Mouse (Mus musculus): ENCODE results near the gene Zfp60. TPM values are rescaled to one million over a fixed set of nuclear protein-coding genes. Genes with fewer than 3 reads are reported as not detected.
"Not testable (repeated sequence)": the region's sequence is repeated elsewhere in the genome, so short reads cannot be mapped to it uniquely, and the experiment has no call there.

The Zfp60 gene
- polyA plus RNA-seq, 1 experiment from 2014 or later: 30.4 TPM

GRCm38 (mm10) chr7:27735457-27735856 is 4.3 kb downstream of the Zfp60 start:
- Histone ChIP-seq H3K9me3 (ENCODE audit: control insufficient read depth, low read length) (no peaks in the 10 kb centered on the region), H3K4me1 (ENCODE audit: control insufficient read depth, insufficient read depth, low read length) (peaks cover 10% of the 10 kb centered on the region; the same call in 1 of the 2 replicates), H3K27ac (replicated peaks; ENCODE audit: low read depth, low read length) (no peak overlapping the region), H3K36me3 (ENCODE audit: control insufficient read depth, insufficient read depth, low read length) (peaks cover 22% of the 10 kb centered on the region), H3K27me3 (replicated peaks; ENCODE audit: control insufficient read depth, insufficient read depth, low read length) (no peaks in the 10 kb centered on the region), H3K4me3 (ENCODE audit: low read depth, low read length) (no peak overlapping the region), H3K9ac (ENCODE audit: low read depth, low read length) (no peak overlapping the region), H3K4me2 (ENCODE audit: low read depth, low read length) (no peak overlapping the region)
- WGBS: 72% methylated on average over 5 of the region's 5 CpGs
- DNase-seq (ENCODE audit: low spot score) (no peak), ATAC-seq (ENCODE audit: low read depth) (no peak)

- WGBS: 41% methylated on average over 5 of the region's 5 CpGs
Measured at GRCm38 (mm10) chr7:27756351-27757047, 25.3 kb downstream of the Zfp60 start.

GRCm38 (mm10) chr7:27757048-27757375 is 25.8 kb downstream of the Zfp60 start:
- Histone ChIP-seq H3K9me3 (ENCODE audit: control insufficient read depth, low read length) (no peaks in the 10 kb centered on the region), H3K9ac (ENCODE audit: low read depth, low read length) (no peak overlapping the region), H3K4me2 (ENCODE audit: low read depth, low read length) (no peak overlapping the region), H3K27me3 (replicated peaks; ENCODE audit: control insufficient read depth, insufficient read depth, low read length) (no peaks in the 10 kb centered on the region), H3K4me1 (ENCODE audit: control insufficient read depth, insufficient read depth, low read length) (no peaks in the 10 kb centered on the region), H3K4me3 (ENCODE audit: low read depth, low read length) (no peak overlapping the region), H3K36me3 (ENCODE audit: control insufficient read depth, insufficient read depth, low read length) (no peaks in the 10 kb centered on the region; the same call in 1 of the 2 replicates), H3K27ac (replicated peaks; ENCODE audit: low read depth, low read length) (no peak overlapping the region)
- no peak for DNase-seq (ENCODE audit: low spot score)
- WGBS: 60% methylated on average over 3 of the region's 3 CpGs
- ATAC-seq (ENCODE audit: low read depth): no peak

More at GRCm38 (mm10) chr7:27756351-27757047, 25.3 kb downstream of the Zfp60 start:
- peaks cover 3% of the 10 kb centered on the region for H3K36me3 ChIP-seq (ENCODE audit: control insufficient read depth, insufficient read depth, low read length)
- H3K27ac ChIP-seq (replicated peaks; ENCODE audit: low read depth, low read length): no peak overlapping the region
- peak; percentile 48 for DNase-seq (ENCODE audit: low spot score)
- H3K4me1 ChIP-seq (ENCODE audit: control insufficient read depth, insufficient read depth, low read length): no peaks in the 10 kb centered on the region
- H3K4me2 ChIP-seq (ENCODE audit: low read depth, low read length): no peak overlapping the region
- H3K9ac ChIP-seq (ENCODE audit: low read depth, low read length): no peak overlapping the region
- no peak; the same call in 1 of the 2 replicates for ATAC-seq (ENCODE audit: low read depth)
- H3K27me3 ChIP-seq (replicated peaks; ENCODE audit: control insufficient read depth, insufficient read depth, low read length): no peaks in the 10 kb centered on the region
- H3K9me3 ChIP-seq (ENCODE audit: control insufficient read depth, low read length): 0 out of 2 replicates have a peak, but pooled peaks cover 2% of the 10 kb centered on the region
- H3K4me3 ChIP-seq (ENCODE audit: low read depth, low read length): no peak overlapping the region

- no peaks in the 10 kb centered on the region for H3K36me3 ChIP-seq (ENCODE audit: control insufficient read depth, insufficient read depth, low read length)
- no peaks in the 10 kb centered on the region for H3K4me1 ChIP-seq (ENCODE audit: control insufficient read depth, insufficient read depth, low read length)
- peak; percentile 16 for DNase-seq (ENCODE audit: low spot score)
- no peaks in the 10 kb centered on the region for H3K9me3 ChIP-seq (ENCODE audit: control insufficient read depth, low read length)
- peak overlapping the region; percentile 59 for H3K4me2 ChIP-seq (ENCODE audit: low read depth, low read length)
- H3K4me3 ChIP-seq (ENCODE audit: low read depth, low read length): peak overlapping the region; percentile 33
- peak overlapping the region; percentile 58 for H3K9ac ChIP-seq (ENCODE audit: low read depth, low read length)
- H3K27ac ChIP-seq (replicated peaks; ENCODE audit: low read depth, low read length): no peak overlapping the region
- ATAC-seq (ENCODE audit: low read depth): no peak
- WGBS: 7% methylated on average over 16 of the region's 17 CpGs
- H3K27me3 ChIP-seq (replicated peaks; ENCODE audit: control insufficient read depth, insufficient read depth, low read length): no peaks in the 10 kb centered on the region
Measured at GRCm38 (mm10) chr7:27765176-27765886, 34.1 kb downstream of the Zfp60 start.

GRCm38 (mm10) chr7:27789306-27789705 is 58.1 kb downstream of the Zfp60 start:
- H3K9ac ChIP-seq (ENCODE audit: low read depth, low read length): no peak overlapping the region
- no peak overlapping the region for H3K4me2 ChIP-seq (ENCODE audit: low read depth, low read length)
- ATAC-seq (ENCODE audit: low read depth): no peak
- DNase-seq (ENCODE audit: low spot score): no peak
- no peak overlapping the region for H3K27ac ChIP-seq (replicated peaks; ENCODE audit: low read depth, low read length)
- H3K4me1 ChIP-seq (ENCODE audit: control insufficient read depth, insufficient read depth, low read length): no peaks in the 10 kb centered on the region
- no peaks in the 10 kb centered on the region for H3K36me3 ChIP-seq (ENCODE audit: control insufficient read depth, insufficient read depth, low read length)
- H3K4me3 ChIP-seq (ENCODE audit: low read depth, low read length): no peak overlapping the region
- 83% methylated on average over 5 of the region's 5 CpGs for whole genome bisulfite sequencing
- peaks cover 21% of the 10 kb centered on the region for H3K9me3 ChIP-seq (ENCODE audit: control insufficient read depth, low read length)
- H3K27me3 ChIP-seq (replicated peaks; ENCODE audit: control insufficient read depth, insufficient read depth, low read length): no peaks in the 10 kb centered on the region

GRCm38 (mm10) chr7:27793865-27794264 is 62.7 kb downstream of the Zfp60 start:
- H3K36me3 ChIP-seq (ENCODE audit: control insufficient read depth, insufficient read depth, low read length); H3K4me3 ChIP-seq (ENCODE audit: low read depth, low read length); H3K4me2 ChIP-seq (ENCODE audit: low read depth, low read length); H3K9me3 ChIP-seq (ENCODE audit: control insufficient read depth, low read length); H3K27ac ChIP-seq (replicated peaks; ENCODE audit: low read depth, low read length); DNase-seq (ENCODE audit: low spot score); H3K4me1 ChIP-seq (ENCODE audit: control insufficient read depth, insufficient read depth, low read length); H3K9ac ChIP-seq (ENCODE audit: low read depth, low read length); H3K27me3 ChIP-seq (replicated peaks; ENCODE audit: control insufficient read depth, insufficient read depth, low read length); ATAC-seq (ENCODE audit: low read depth): not testable (repeated sequence)
- 57% methylated on average over 2 of the region's 3 CpGs for WGBS

- Histone ChIP-seq H3K27me3 (replicated peaks; ENCODE audit: control insufficient read depth, insufficient read depth, low read length) (no peaks in the 10 kb centered on the region), H3K4me3 (ENCODE audit: low read depth, low read length) (no peak overlapping the region), H3K9ac (ENCODE audit: low read depth, low read length) (no peak overlapping the region), H3K27ac (replicated peaks; ENCODE audit: low read depth, low read length) (no peak overlapping the region), H3K4me1 (ENCODE audit: control insufficient read depth, insufficient read depth, low read length) (peaks cover 6% of the 10 kb centered on the region; the same call in 1 of the 2 replicates), H3K9me3 (ENCODE audit: control insufficient read depth, low read length) (no peaks in the 10 kb centered on the region), H3K36me3 (ENCODE audit: control insufficient read depth, insufficient read depth, low read length) (no peaks in the 10 kb centered on the region), H3K4me2 (ENCODE audit: low read depth, low read length) (no peak overlapping the region)
- DNase-seq (ENCODE audit: low spot score): peak; percentile 3
- no peak for ATAC-seq (ENCODE audit: low read depth)
Measured at GRCm38 (mm10) chr7:27794566-27794965, 63.4 kb downstream of the Zfp60 start.

- Histone ChIP-seq H3K4me1 (ENCODE audit: control insufficient read depth, insufficient read depth, low read length) (peaks cover 6% of the 10 kb centered on the region; the same call in 1 of the 2 replicates), H3K4me2 (ENCODE audit: low read depth, low read length) (peak overlapping the region; percentile 33), H3K4me3 (ENCODE audit: low read depth, low read length) (no peak overlapping the region), H3K27me3 (replicated peaks; ENCODE audit: control insufficient read depth, insufficient read depth, low read length) (no peaks in the 10 kb centered on the region), H3K36me3 (ENCODE audit: control insufficient read depth, insufficient read depth, low read length) (no peaks in the 10 kb centered on the region), H3K9me3 (ENCODE audit: control insufficient read depth, low read length) (no peaks in the 10 kb centered on the region), H3K9ac (ENCODE audit: low read depth, low read length) (no peak overlapping the region), H3K27ac (replicated peaks; ENCODE audit: low read depth, low read length) (no peak overlapping the region)
- ATAC-seq (ENCODE audit: low read depth): peak; percentile 74; the same call in 1 of the 2 replicates
- WGBS: 25% methylated on average over 8 of the region's 8 CpGs
- DNase-seq (ENCODE audit: low spot score): peak; percentile 42
Measured at GRCm38 (mm10) chr7:27797906-27798811, 67.0 kb downstream of the Zfp60 start.
